ENCODE assay signal across 31 mouse cellular contexts in the genomic region with DNA sequence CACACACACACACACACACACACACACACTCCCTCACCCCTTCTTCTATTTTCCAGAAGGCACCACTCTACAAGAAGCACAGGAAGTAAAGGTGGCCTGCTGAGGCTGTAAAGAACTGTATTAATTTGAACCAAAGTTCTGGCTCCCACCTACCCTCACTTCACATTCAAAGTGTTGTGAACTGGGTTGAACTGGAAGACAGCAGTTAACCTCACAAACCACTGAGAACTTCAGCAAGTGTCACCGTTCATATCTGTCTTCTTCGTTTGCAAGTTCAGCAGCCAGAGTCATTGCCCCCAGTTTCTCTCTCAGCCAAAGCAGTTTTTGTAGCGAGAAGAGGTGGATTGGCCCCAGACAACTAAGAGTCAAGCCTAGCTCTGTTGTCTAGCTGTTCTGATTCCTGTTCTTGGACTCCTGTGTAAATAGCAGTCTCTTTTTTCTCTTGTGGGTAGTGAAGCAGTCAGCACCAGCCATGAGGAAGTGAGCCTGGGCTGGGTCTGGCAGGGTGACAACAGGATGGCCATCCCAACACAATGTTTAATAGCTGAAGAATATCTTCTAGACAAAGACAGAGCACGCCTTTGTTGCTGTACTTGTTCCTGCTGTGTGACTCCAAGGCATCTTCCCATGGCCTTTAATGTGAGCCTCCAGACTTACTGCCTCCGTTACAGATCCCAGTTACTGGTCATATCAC.
DNase-seq lines count a peak whose midpoint lies in the region; ATAC-seq lines count a peak whose summit lies in the region.
"Had no signal": no experiment of that assay in that cellular context is flagged by ENCODE, and none has a peak within 500 bp of the region (broad histone marks: within the 10 kb centered on the region; RNA-seq: fewer than 3 reads in every experiment).

No protein-coding gene starts in this region.

- peak; percentile 10 for DNase-seq in kidney, postnatal 14 days
- DNase-seq in lung, postnatal 14 days: peak; percentile 44
- no peak for DNase-seq in ovary, adult 18-20 months (ENCODE audit: low spot score)
- DNase-seq in right cerebral cortex, postnatal 25 days: no peak
- DNase-seq: adrenal gland, adult 8-10 months; cerebellum, adult 9-10 months; cerebellum, postnatal 36 days; embryo, embryonic 11 days; gastrocnemius, adult 2 months; gastrocnemius, postnatal 36 days; heart, postnatal 10 days; kidney, adult 18-20 months; liver; lung, embryonic 14.5 days; right cerebral cortex, adult 18-20 months; right cerebral cortex, postnatal 4 days; thymus, adult 2 months; thymus, postnatal 4 days had no signal

- 0 out of 2 replicates have a peak, but pooled peaks cover 5% of the 10 kb centered on the region for H3K4me1 ChIP-seq in kidney, embryonic 16.5 days (ENCODE audit: insufficient read depth, low read length)

- no peak overlapping the region for H3K4me3 ChIP-seq in kidney, embryonic 16.5 days (ENCODE audit: low read length)
- H3K4me3 ChIP-seq: embryonic facial prominence, embryonic 12.5 days; forebrain, embryonic 10.5 days; forebrain, embryonic 15.5 days; gastrocnemius, adult 2 months; heart, embryonic 13.5 days had no signal

- WGBS in kidney, embryonic 16.5 days: 88% methylated on average over 5 of the region's 5 CpGs

- no peaks in the 10 kb centered on the region for H3K27me3 ChIP-seq in kidney, embryonic 16.5 days (ENCODE audit: insufficient read depth, low read length)
- H3K27me3 ChIP-seq: embryonic facial prominence, embryonic 12.5 days; forebrain, embryonic 15.5 days; heart, embryonic 13.5 days had no signal

- H3K27ac ChIP-seq in kidney, embryonic 16.5 days (ENCODE audit: low read length): no peak overlapping the region
- H3K27ac ChIP-seq: embryonic facial prominence, embryonic 12.5 days; forebrain, embryonic 10.5 days; forebrain, embryonic 15.5 days; gastrocnemius, adult 2 months; heart, embryonic 13.5 days; liver, embryonic 14.5 days had no signal

- no peaks in the 10 kb centered on the region for H3K36me3 ChIP-seq in kidney, embryonic 16.5 days (ENCODE audit: insufficient read depth, low read length)
- H3K36me3 ChIP-seq: embryonic facial prominence, embryonic 12.5 days; forebrain, embryonic 10.5 days; forebrain, embryonic 15.5 days; heart, embryonic 13.5 days had no signal

- ATAC-seq in kidney, embryonic 16.5 days (ENCODE audit: low FRiP score, low TSS enrichment): no peak
- peak; percentile 90 for ATAC-seq in common myeloid progenitor, adult 5-6 weeks (replicated peaks; ENCODE audit: low read depth, poor library complexity, severe bottlenecking)
- ATAC-seq in erythroid progenitor cell, adult 5-6 weeks (replicated peaks; ENCODE audit: low FRiP score, poor library complexity, severe bottlenecking): no peak
- ATAC-seq: activated CD4-positive, CD25-positive, alpha-beta regulatory T cell, adult 4 months; CD4-positive, CD25-positive, alpha-beta regulatory T cell, adult 4 months; forebrain, embryonic 15.5 days; hindbrain, embryonic 16.5 days; midbrain, embryonic 16.5 days had no signal

- no peak overlapping the region for H3K9ac ChIP-seq in kidney, embryonic 16.5 days (replicated peaks; ENCODE audit: low read length)
- H3K9ac ChIP-seq: embryonic facial prominence, embryonic 12.5 days; forebrain, embryonic 15.5 days; heart, embryonic 13.5 days; liver, embryonic 14.5 days; lung, embryonic 14.5 days had no signal

- no peaks in the 10 kb centered on the region for H3K9me3 ChIP-seq in kidney, embryonic 16.5 days (ENCODE audit: low read length)
- H3K9me3 ChIP-seq: embryonic facial prominence, embryonic 12.5 days; forebrain, embryonic 10.5 days; forebrain, embryonic 15.5 days; heart, embryonic 13.5 days had no signal

- no peak overlapping the region for H3K4me2 ChIP-seq in kidney, embryonic 16.5 days (replicated peaks; ENCODE audit: low read depth, low read length)
- H3K4me2 ChIP-seq: embryonic facial prominence, embryonic 12.5 days; forebrain, embryonic 15.5 days; heart, embryonic 13.5 days; lung, embryonic 14.5 days; midbrain, embryonic 11.5 days had no signal

Comparison
In these comparisons a context has a peak if more than half of its experiments do, and no peak if none do; other contexts are left out.
1. DNase-seq: peak in kidney, postnatal 14 days (single experiment) and lung, postnatal 14 days (single experiment); none in ovary, adult 18-20 months (single experiment) and right cerebral cortex, postnatal 25 days (single experiment).